Mouse (Mus musculus): Measurements from ENCODE around the gene Gm10719. TPM values are rescaled to one million over a fixed set of nuclear protein-coding genes. Genes with fewer than 3 reads are reported as not detected.
"Not testable (repeated sequence)": the region's sequence is repeated elsewhere in the genome, so short reads cannot be mapped to it uniquely, and the experiment has no call there.

Gm10719 gene
- polyA plus RNA-seq, 1 experiment from 2014 or later: 1.2 TPM

- 68% methylated on average over 6 of the region's 8 CpGs for WGBS
- not testable (repeated sequence) for H3K27me3 ChIP-seq (ENCODE audit: control insufficient read depth, insufficient read depth, low read length); H3K27ac ChIP-seq (ENCODE audit: low read length); H3K4me1 ChIP-seq (ENCODE audit: control insufficient read depth, insufficient read depth, low read length); H3K9ac ChIP-seq (ENCODE audit: low read length); H3K36me3 ChIP-seq (ENCODE audit: control insufficient read depth, insufficient read depth); H3K4me2 ChIP-seq (ENCODE audit: low read depth, low read length); ATAC-seq (replicated peaks; ENCODE audit: extremely low read depth, insufficient read depth, low FRiP score); H3K9me3 ChIP-seq (replicated peaks; ENCODE audit: control insufficient read depth, low read length); H3K4me3 ChIP-seq (ENCODE audit: low read length)
Observed at GRCm38 (mm10) chr9:3036577-3036976, 19.4 kb downstream of the Gm10719 start, which contains the start of gene Gm10715. Gene Gm10715 (plus strand): TSS chr9:3036877.

DNA sequence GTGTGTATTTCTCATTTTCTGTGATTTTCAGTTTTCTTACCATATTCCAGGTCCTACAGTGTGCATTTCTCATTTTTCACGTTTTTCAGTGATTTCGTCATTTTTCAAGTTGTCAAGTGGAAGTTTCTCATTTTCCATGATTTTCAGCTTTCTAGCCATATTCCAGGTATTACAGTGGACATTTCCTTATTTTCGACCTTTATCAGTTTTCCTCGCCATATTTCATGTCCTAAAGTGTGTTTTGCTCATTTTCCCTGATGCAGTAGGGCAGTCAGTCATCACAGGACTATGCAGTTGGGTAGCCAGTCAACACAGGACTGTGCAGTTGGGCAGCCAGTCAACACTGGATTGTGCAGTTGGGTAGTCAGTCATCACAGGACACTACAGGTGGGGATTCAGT is 21.0 kb downstream of the Gm10719 start:
- ATAC-seq (replicated peaks; ENCODE audit: extremely low read depth, insufficient read depth, low FRiP score); H3K4me3 ChIP-seq (ENCODE audit: low read length); H3K9ac ChIP-seq (ENCODE audit: low read length); H3K27ac ChIP-seq (ENCODE audit: low read length); H3K36me3 ChIP-seq (ENCODE audit: control insufficient read depth, insufficient read depth); H3K4me1 ChIP-seq (ENCODE audit: control insufficient read depth, insufficient read depth, low read length); H3K27me3 ChIP-seq (ENCODE audit: control insufficient read depth, insufficient read depth, low read length); H3K4me2 ChIP-seq (ENCODE audit: low read depth, low read length); H3K9me3 ChIP-seq (replicated peaks; ENCODE audit: control insufficient read depth, low read length): not testable (repeated sequence)
- WGBS: 60% methylated on average over 4 of the region's 4 CpGs

Small RNA genes lying within 50 kb of the gene (microRNA-seq; reads per million reads assigned to microRNA genes)
- not detected for gene Mir101c

Other genes with a start within 250 kb of the Gm10719 start
- not detected in 2 replicates for gene Gm10722, start 16.5 kb upstream of the Gm10719 start, polyA plus RNA-seq (2015; fragmentation: Nextera tagmentation; extraction: Ambion mirVana)
- gene Gm11168, start 14.1 kb upstream of the Gm10719 start, polyA plus RNA-seq (2015; fragmentation: Nextera tagmentation; extraction: Ambion mirVana): 0.38 TPM in 1 of 2 replicates, not detected in the other
- gene Gm10721, start 4.3 kb upstream of the Gm10719 start, polyA plus RNA-seq (2015; fragmentation: Nextera tagmentation; extraction: Ambion mirVana): 0.79 TPM in 1 of 2 replicates, not detected in the other
- 0.24 TPM in 1 of 2 replicates, not detected in the other for gene Gm10720, start 1.8 kb upstream of the Gm10719 start, polyA plus RNA-seq (2015; fragmentation: Nextera tagmentation; extraction: Ambion mirVana)
- 2.3 TPM in 1 of 2 replicates, not detected in the other for gene Gm10718, start 6.1 kb downstream of the Gm10719 start, polyA plus RNA-seq (2015; fragmentation: Nextera tagmentation; extraction: Ambion mirVana)
- gene Gm10717, start 8.0 kb downstream of the Gm10719 start, polyA plus RNA-seq (2015; fragmentation: Nextera tagmentation; extraction: Ambion mirVana): 0.38 TPM in 1 of 2 replicates, not detected in the other
- not detected in 2 replicates for gene Gm17535, start 17.2 kb downstream of the Gm10719 start, polyA plus RNA-seq (2015; fragmentation: Nextera tagmentation; extraction: Ambion mirVana)
- not detected in 2 replicates for gene Gm10715, start 19.5 kb downstream of the Gm10719 start, polyA plus RNA-seq (2015; fragmentation: Nextera tagmentation; extraction: Ambion mirVana)